Mouse (Mus musculus) layer of hippocampus, adult 9-11 months (tissue): ENCODE results near the gene Gm21954.

Experiments used
- DNase-seq: peaks from one replicate; pipeline ENCODE4 v3.0.0; 2022

The Gm21954 gene

DNA sequence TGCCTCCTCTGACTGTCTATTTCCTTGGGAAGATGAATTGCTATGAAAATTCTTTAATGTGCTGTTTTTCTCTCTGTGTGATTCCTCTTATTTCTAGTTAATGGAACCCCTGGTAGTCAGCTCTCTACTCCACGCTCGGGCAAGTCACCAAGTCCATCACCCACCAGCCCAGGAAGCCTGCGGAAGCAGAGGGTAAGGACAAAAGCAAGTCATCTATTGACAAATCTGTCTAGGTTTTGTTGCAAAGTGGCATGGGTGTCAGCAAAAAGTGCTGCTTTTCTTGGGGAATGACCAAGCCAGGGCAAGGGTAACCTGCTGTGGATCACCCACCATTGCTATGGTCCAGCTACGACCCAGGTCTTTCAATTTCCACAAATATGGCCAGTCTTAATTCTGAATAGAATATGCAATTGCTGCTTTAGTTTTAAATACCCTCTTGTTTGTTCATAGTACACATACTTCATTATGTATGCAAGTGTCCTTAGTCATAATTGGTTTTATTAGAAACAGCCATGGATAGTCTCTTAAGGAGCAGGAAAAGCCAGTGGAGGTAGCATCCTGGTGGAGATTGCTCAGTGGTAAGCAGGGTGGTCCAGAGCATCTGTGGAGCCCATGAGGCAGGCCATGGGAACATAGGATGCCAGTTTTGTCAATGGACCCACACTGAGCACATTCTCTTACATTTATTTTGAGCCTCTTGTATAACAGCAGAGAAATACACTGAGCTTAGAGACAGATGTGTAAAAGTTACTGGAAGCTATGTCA, 8.9 kb downstream of the Gm21954 start:
- DNase-seq, result no peak

- DNase-seq, result peak; percentile 93
Observed at GRCm38 (mm10) chr3:55461685-55462655, 10.0 kb downstream of the Gm21954 start.

DNA sequence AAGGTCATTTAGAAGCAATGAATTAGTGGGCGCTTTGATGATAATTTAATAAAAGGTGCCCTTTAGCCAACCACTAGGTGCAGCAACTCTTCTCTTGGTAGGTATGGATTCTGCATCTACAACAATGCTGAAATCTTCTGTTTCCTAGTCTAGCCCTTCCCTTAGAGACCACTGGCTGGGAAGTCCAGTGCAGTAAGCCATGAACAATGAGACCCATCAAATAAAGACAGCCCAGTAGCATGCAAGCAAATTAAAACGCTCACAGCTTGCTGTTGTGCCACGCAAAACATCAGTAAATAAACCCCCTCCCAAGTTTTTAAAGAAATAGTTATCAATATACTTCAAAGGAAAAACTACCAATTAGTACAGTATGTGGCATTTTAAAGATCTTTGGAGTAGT, 10.9 kb downstream of the Gm21954 start:
- no peak for DNase-seq

- no peak for DNase-seq
Observed at GRCm38 (mm10) chr3:55452464-55452863, 19.5 kb downstream of the Gm21954 start.

DNA sequence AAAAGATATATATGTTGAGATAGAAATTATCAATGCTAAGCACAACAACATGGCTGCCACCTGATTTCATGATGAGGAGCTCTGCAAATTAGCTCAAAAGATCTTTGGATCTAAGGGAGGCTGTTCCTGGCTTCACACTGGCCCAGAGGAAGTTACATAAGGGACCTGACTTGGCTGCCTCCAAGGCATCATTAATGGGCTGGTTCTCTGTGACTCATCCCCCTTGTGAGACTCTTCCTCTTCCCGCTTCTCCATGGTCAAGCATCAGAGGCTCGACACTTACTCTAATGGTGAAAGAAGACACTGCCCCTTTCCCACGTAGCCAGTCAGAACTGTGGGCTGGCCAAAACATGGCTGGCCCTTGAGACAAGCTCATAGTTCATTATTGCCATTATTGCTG, 20.1 kb downstream of the Gm21954 start:
- no peak for DNase-seq

DNA sequence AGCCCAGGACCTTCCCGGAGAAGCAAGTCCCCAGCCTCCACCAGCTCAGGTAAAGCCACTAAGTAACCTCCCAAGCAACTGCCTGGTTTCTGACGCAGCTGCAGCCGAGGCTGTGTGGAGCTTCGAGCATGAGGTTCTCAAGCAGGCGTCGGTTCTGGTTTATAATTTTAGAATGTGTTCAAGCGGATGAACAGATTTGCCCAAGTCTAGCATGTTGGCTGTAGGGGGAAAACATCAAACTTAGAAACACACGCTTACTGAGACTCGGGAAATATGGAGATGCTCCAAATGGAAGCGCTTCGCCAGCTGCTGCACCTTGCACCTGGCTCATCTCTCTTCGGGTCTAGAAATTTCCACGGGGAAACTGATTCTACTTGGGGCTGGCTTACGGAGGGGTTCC, 21.0 kb downstream of the Gm21954 start:
- peak; percentile 77 for DNase-seq

GRCm38 (mm10) chr3:55449148-55449547, 22.9 kb downstream of the Gm21954 start:
- DNase-seq, result no peak

DNA sequence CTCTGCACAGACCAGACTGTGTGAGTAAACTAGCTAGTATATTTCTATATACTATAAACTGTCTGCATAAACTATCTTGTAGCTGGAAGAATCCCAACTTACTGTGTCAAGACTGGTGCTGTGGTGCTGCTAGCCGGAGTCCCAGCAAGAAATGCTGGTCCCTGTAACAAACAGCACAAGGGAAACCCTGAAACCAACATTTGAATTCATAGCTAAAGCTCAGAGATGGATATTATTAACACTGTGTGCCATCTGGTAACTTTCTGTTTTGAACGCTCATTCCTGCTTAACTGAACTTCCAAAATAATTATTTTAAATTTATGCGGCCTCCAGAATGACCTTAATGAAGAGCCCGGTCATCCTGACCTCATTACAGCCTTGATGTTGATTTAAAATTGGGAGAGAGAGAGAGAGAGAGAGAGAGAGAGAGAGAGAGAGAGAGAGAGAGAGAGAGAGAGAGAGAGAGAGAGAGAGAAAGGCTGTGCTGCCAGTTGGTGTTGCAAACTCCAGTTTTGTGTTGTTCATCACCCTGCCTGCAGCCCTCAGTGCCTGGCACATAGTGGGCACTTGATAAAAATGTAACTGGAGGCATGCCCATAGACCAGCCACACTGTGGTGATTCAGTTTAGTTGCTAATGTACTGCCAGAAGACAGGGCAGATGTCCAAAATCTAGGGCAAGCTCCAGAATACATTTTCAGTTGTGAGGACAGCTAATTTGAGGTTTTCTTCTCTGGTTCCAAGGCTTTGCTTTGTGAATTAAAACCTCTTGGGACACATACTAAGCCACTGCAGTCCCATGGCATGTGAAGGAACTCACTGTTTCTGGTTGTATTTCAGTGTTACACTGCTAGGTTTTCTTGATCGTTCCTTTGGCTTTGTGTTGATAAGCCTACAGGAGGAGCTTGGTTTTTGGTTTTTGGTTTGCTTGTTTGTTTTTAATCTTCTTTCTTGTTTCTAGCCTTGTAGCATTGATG, 24.2 kb downstream of the Gm21954 start:
- DNase-seq, result peak; percentile 96

GRCm38 (mm10) chr3:55446681-55447080, 25.3 kb downstream of the Gm21954 start:
- DNase-seq, result no peak

DNA sequence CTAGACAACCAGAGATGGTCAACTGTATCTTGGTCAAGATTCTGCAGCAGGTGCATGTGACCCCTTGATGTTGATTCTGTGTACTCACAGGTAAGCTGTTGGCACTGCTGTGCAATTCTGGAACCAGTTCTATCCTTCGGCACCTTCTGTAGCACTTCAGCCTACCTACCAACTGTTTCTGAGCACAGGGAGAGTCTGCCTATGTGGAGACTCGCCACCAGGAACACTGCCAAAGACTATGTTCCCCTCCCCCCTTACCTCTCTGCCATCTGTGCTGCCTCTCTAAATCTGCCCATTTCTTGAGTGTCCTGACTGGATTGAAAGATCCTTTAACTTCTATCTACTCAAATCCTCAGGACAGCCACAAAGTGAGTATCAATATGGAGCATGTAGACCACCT, 28.3 kb downstream of the Gm21954 start:
- DNase-seq, result peak; percentile 66

DNA sequence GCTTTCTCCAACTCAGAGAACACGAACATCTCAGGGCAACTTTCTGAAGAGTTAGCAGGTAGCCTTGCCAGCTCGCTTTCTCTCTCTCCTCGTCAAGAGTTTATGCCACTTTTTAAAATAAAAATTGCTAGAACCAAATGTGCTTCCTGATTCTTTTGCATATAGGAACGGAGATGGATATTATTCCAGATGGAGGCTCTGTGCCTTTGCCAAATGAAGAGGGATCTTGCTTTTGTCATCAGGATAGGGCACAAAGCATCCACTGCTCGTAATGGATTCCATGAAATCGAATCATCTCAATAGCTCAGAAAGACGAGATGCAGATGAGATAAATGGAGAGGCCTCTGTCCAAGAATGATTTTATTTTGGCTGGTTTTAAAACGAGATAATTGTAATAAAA, 28.7 kb downstream of the Gm21954 start:
- DNase-seq, result peak; percentile 52

DNA sequence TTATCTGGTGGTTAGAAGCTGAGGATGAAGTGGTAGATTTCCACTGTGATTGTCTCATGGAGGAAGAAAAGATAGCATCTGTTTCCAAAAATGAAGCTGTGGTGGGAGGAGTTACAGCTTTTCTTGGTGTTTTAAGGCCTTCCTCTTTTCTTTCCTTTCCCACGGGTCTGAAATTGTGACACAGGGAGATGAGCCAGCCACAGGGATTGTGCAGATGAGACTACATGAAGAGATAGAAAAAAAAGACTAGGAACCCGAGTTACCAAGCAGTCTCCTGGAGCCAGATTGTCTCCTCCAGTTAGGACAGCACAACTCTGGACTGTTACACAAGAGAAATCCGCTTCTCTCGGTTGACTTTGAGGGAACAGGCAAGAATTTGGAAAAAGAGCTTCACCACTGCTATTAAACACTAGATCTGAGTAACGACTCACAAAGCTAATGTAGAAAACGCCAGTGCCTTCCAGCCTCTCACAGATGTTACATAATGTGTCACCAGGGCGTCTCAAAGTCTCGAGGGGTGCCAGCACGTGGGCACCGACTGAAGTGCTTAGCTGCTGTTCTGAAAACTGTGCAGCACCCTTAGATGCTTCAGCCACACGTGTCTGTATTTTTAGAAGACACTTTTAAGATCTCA, 29.9 kb downstream of the Gm21954 start:
- DNase-seq, result peak; percentile 56

GRCm38 (mm10) chr3:55440342-55440741, 31.7 kb downstream of the Gm21954 start:
- DNase-seq, result peak; percentile 53

GRCm38 (mm10) chr3:55438824-55439446, 33.1 kb downstream of the Gm21954 start:
- no peak for DNase-seq

DNA sequence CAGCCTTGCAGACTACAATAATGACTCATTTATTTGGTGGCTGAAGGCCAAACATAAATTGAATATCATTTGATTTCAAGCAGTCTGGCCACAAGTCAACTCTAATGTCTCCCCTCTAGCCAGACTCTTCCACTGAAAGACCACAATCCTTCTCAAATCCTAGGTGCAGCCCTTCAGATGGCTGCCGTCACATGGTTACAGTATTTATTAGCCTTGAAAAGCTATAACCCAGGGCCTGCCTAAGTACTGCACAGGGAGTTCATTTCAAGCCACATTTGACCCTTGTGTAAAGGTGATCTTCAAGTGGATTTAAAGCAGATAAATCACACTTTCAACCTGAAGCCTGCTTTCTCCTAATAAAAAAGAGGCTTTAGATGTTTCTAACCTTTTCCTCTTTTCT, 37.7 kb downstream of the Gm21954 start:
- no peak for DNase-seq

DNA sequence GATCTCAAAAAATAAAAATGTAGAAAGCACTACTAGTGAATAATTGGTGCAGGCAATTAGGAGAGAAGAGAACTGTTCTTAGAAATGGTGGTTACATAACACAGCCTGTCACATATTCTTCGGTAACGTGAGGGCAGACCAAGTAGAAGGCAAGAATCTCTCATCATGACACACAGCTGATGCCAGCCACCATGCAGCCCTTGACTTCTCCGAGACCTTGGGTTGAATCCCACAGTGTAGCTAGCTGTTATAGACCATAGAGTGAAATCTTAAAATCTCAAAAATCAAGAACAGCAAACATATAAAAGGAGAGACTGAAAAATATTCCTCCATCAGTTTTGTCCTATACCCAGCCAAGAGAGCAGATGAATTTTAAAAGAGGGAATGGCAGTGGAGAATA, 40.8 kb downstream of the Gm21954 start:
- DNase-seq, result no peak

- DNase-seq, result no peak
Observed at GRCm38 (mm10) chr3:55430022-55430549, 41.9 kb downstream of the Gm21954 start.

DNA sequence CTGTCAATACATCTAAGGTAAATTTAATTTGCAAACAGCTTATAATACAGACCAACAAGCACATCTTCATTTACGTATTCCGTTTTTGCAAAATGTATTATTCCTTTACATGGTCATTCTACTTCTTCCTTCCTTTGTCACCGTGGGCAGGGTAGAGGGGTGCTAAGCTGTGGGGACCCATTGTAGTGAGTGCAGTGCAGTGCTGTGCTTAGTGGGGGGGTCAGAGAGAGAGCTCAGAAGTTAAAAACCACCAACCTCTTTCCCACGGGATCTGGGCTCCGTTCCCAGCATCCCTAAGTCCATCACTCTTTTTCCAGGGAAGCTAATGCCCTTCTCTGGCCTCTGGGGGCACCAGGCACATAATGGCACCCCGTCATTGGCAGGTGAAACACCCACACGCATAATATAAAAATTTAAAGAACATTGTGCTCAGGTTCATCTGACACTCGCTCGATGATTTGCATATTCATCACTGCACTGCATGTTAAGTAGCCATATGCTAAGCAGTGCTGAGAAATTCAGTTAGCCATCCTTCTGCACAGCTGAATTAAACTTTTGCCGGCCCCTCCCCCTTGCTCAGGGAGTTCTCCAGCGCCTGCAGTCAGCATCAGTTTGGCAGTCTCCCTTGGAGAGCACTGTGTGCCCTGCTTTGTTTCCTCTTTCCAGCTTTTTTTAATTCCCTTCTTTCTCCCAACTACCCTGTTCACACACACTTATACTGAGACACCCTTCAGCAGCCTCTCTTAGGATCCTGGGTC, 48.2 kb downstream of the Gm21954 start:
- DNase-seq, result peak; percentile 79

GRCm38 (mm10) chr3:55420436-55421083, 51.5 kb downstream of the Gm21954 start:
- no peak for DNase-seq

GRCm38 (mm10) chr3:55419334-55419733, 52.7 kb downstream of the Gm21954 start:
- no peak for DNase-seq
